Mouse (Mus musculus) bone marrow, adult 2 months (tissue): Measurements from ENCODE around the gene Cyb5r3. TPM values are rescaled to one million over a fixed set of nuclear protein-coding genes. Genes with fewer than 3 reads are reported as not detected.

ENCODE experiments used
- H3K27ac ChIP-seq: fragments of 200-500 bp; 2 replicates; pipeline ENCODE4 v1.5.1; 2012; ENCODE audit warnings: low read depth, mild to moderate bottlenecking, control low read depth, inconsistent platforms, low read length; ENCODE audit not compliant: control insufficient read depth, poor library complexity, insufficient read depth
- H3K4me1 ChIP-seq: fragments of 200-500 bp; 2 replicates; pipeline ENCODE4 v1.6.1; 2011; ENCODE audit warnings: low read length; ENCODE audit not compliant: control insufficient read depth, insufficient read depth
- H3K4me3 ChIP-seq: fragments of 200-500 bp; replicated peaks from 2 replicates; pipeline ENCODE3; 2011; ENCODE audit warnings: mild to moderate bottlenecking, low read depth, low read length, control low read depth; ENCODE audit not compliant: control insufficient read depth
- CTCF ChIP-seq: fragments of 200-500 bp; IDR thresholded peaks from 2 replicates; pipeline ENCODE4 v1.5.1; 2011; ENCODE audit warnings: low read length, control low read depth; ENCODE audit not compliant: control insufficient read depth, insufficient read depth
- POLR2A ChIP-seq: fragments of 200-500 bp; IDR thresholded peaks from 2 replicates; pipeline ENCODE4 v1.6.1; 2011; ENCODE audit warnings: low read depth, mild to moderate bottlenecking, control low read depth, low read length, borderline replicate concordance; ENCODE audit not compliant: control insufficient read depth
- WGBS: fragments of 180-500 bp; shearing (Covaris S2); methylation state at CpG from one replicate; pipeline ENCODE4 v1.1.7; 2018; 5-methylcytosine and 5-hydroxymethylcytosine counted together
- polyA plus RNA-seq: library from polyadenylated mRNA; stranded (reverse); fragments of >200 nt; gene quantifications from 2 replicates; pipeline ENCODE4 v1.2.4, GENCODE M21; 2011; ENCODE audit warnings: low replicate concordance; ENCODE audit not compliant: missing spikeins, insufficient read depth, insufficient read length

The Cyb5r3 gene
- polyA plus RNA-seq, 1 experiment = 53.6 TPM

GRCm38 (mm10) chr15:83158587-83159160 lies 13.7 kb downstream of the Cyb5r3 start:
- H3K27ac ChIP-seq = no peak overlapping the region
- H3K4me3 ChIP-seq = no peak overlapping the region
- no peak for TF ChIP-seq CTCF
- TF ChIP-seq POLR2A = no peak
- peaks cover 1% of the 10 kb centered on the region; the same call in 1 of the 2 replicates for H3K4me1 ChIP-seq
- WGBS = 82% methylated on average over 7 of the region's 7 CpGs

- 96% methylated on average over 6 of the region's 6 CpGs for WGBS
- TF ChIP-seq POLR2A (no peak), CTCF (no peak)
- H3K27ac ChIP-seq = no peak overlapping the region
- H3K4me1 ChIP-seq = peaks cover 1% of the 10 kb centered on the region; the same call in 1 of the 2 replicates
- no peak overlapping the region for H3K4me3 ChIP-seq
These were observed 14.7 kb downstream of the Cyb5r3 start for GRCm38 (mm10) chr15:83157667-83158064.

GRCm38 (mm10) chr15:83156929-83157666 lies 15.3 kb downstream of the Cyb5r3 start:
- TF ChIP-seq CTCF (peak; percentile 77), POLR2A (no peak)
- no peak overlapping the region for H3K4me3 ChIP-seq
- no peak overlapping the region for H3K27ac ChIP-seq
- WGBS = 83% methylated on average over 11 of the region's 11 CpGs
- peaks cover 1% of the 10 kb centered on the region; the same call in 1 of the 2 replicates for H3K4me1 ChIP-seq

GRCm38 (mm10) chr15:83155672-83156419 lies 16.5 kb downstream of the Cyb5r3 start:
- no peak for TF ChIP-seq CTCF
- no peak for TF ChIP-seq POLR2A
- Histone ChIP-seq H3K4me3 (no peak overlapping the region), H3K4me1 (peaks cover 1% of the 10 kb centered on the region; the same call in 1 of the 2 replicates), H3K27ac (peak overlapping the region; percentile 38)
- WGBS = 66% methylated on average over 6 of the region's 6 CpGs

- no peak overlapping the region for H3K4me3 ChIP-seq
- H3K4me1 ChIP-seq = peaks cover 1% of the 10 kb centered on the region; the same call in 1 of the 2 replicates
- no peak for TF ChIP-seq POLR2A
- no peak for TF ChIP-seq CTCF
- H3K27ac ChIP-seq = no peak overlapping the region
- 90% methylated on average over 7 of the region's 7 CpGs for WGBS
These were observed 18.1 kb downstream of the Cyb5r3 start for GRCm38 (mm10) chr15:83154309-83154708.

- H3K4me1 ChIP-seq = peaks cover 1% of the 10 kb centered on the region; the same call in 1 of the 2 replicates
These were observed 21.7 kb downstream of the Cyb5r3 start for GRCm38 (mm10) chr15:83150694-83151093.

GRCm38 (mm10) chr15:83150073-83150442 lies 22.3 kb downstream of the Cyb5r3 start:
- H3K4me3 ChIP-seq = peak overlapping the region; percentile 2
- TF ChIP-seq CTCF = no peak
- TF ChIP-seq POLR2A = no peak
- peaks cover 1% of the 10 kb centered on the region; the same call in 1 of the 2 replicates for H3K4me1 ChIP-seq
- H3K27ac ChIP-seq = peak overlapping the region; percentile 100; the same call in 1 of the 2 replicates
- WGBS = 38% methylated on average over 3 of the region's 3 CpGs

More at GRCm38 (mm10) chr15:83150694-83151093, 21.7 kb downstream of the Cyb5r3 start:
- WGBS = 85% methylated on average over 4 of the region's 4 CpGs
- H3K27ac ChIP-seq = no peak overlapping the region
- TF ChIP-seq POLR2A (no peak), CTCF (no peak)
- no peak overlapping the region for H3K4me3 ChIP-seq

GRCm38 (mm10) chr15:83149196-83150072 lies 23.0 kb downstream of the Cyb5r3 start, which contains the start of gene Poldip3:
TSS of gene Poldip3 (minus strand) at chr15:83149384.
- peak within 1 kb of the TSS; percentile 100 for H3K27ac ChIP-seq
- peak within 1 kb of the TSS; percentile 90 for H3K4me3 ChIP-seq
- under 1% methylated on average over 56 of the region's 56 CpGs for whole genome bisulfite sequencing
- peaks cover 1% of the 10 kb centered on the region; the same call in 1 of the 2 replicates for H3K4me1 ChIP-seq
- no peak for TF ChIP-seq CTCF
- TF ChIP-seq POLR2A = peak; percentile 93
